Mouse (Mus musculus): ENCODE measurements around the gene Aph1a.
"Not testable (repeated sequence)": the region's sequence is repeated elsewhere in the genome, so short reads cannot be mapped to it uniquely, and the experiment has no call there.

Gene Aph1a

DNA sequence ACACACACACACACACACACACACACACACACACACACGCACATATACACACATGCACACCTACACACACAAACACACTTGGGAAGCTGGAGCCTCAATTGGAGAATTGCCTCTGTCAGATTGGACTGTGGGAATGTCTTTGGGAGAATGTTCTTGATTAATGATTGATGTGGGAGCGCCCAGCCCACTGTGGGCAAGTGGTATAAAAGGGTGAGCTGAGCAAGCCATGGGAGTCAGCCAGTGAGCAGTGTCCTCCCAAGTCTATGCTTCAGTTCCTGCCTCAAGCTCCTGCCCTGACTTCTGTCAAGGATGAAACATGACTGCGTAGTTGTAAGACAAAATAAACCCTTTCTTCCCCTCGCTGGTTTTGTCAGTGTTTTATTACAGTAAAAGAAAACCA is 6.2 kb upstream of the Aph1a start:
- DNase-seq (ENCODE audit: low spot score in 2 of 2): no peak

GRCm38 (mm10) chr3:95889664-95890063 is 4.1 kb upstream of the Aph1a start:
- no peak for DNase-seq (ENCODE audit: low spot score in 2 of 2)

- DNase-seq (ENCODE audit: low spot score in 2 of 2): no peak
These were observed 2.3 kb upstream of the Aph1a start, which contains the start of gene BC028528 for GRCm38 (mm10) chr3:95891211-95892065. BC028528 (minus strand) TSS chr3:95892005.

DNA sequence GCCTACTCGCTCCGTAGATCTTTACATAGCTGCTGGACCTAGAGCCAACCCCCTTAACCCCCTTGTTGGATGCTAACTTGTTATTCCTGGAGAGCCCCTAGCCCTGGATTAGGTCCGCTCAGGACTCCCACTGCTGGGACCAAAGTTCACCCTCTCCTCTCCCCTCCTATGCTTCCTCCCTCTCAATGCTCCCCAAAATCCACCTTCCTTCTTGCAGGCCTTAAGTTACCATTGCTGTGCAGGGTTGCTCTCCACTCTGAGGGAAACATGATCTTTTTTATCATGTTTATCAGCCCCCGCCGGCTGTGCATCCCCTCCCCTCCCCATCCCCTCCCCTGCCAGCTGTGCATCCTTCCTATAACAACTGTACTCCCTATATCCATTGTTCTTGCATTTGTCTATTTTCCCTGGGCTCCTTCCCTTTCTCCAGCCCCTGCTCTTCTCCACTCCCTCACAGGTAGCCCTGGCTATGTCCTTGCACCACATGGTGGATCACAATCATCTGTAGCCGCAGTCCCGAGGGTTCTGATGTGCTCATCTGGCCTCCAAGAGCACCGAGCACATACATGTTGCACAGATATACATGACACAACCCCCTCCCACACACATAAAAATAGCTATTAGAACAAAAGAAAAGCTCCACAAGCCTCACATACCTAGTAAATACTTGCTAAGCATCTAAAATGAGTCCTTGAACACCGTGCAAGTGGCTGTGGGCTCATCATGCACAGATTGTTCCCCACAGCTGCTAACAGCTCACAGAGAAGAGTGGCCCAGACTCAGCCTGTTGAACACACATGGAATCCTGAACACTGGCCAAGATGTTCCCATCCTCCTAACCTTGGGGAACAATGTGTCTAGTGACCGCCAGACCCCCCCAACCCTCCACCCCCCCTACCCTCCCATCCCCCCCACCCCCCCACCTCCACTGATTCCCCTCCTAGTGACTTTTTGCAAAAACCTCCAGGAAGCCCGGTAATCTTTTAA is 1.4 kb upstream of the Aph1a start:
- DNase-seq (ENCODE audit: low spot score in 2 of 2): no peak

DNA sequence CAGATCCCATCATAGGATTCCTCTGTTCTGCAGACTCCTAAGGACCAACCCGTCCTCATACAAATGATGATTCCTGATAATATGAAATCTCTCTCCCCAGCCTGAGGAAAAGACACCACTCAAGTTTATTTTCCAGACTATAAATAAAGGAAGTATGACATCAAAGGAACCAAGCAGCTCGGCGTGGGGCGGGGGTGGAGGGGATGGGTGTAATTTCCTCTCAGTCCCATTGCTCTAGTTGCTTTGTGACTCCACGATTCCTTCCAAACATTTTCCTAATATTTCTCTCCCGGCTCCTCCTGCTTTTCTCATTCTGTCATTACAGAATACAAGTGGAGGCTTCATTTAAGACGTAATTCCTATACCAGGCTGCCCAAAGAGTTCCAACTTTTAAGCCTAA is 643 bp upstream of the Aph1a start:
- no peak for DNase-seq (ENCODE audit: low spot score in 2 of 2)

- no peak for DNase-seq (ENCODE audit: low spot score in 2 of 2)
These were observed 770 bp downstream of the Aph1a start for GRCm38 (mm10) chr3:95894317-95895160.

DNA sequence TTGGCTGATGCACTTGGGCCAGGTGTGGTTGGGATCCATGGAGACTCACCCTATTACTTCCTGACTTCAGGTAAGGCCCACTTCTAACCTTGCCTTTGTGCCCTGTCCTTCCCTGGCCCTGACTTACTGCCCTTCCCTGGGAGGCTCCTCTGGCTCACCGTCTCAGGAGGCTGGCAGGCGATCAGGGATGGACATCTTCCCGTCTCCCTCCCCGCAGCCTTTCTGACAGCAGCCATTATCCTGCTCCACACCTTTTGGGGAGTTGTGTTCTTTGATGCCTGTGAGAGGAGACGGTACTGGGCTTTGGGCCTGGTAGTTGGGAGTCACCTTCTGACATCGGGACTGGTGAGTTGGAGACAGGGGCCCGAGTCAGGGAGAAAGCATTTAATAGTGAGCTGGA is 1.7 kb downstream of the Aph1a start:
- not testable (repeated sequence) for DNase-seq (ENCODE audit: low spot score in 2 of 2)

DNA sequence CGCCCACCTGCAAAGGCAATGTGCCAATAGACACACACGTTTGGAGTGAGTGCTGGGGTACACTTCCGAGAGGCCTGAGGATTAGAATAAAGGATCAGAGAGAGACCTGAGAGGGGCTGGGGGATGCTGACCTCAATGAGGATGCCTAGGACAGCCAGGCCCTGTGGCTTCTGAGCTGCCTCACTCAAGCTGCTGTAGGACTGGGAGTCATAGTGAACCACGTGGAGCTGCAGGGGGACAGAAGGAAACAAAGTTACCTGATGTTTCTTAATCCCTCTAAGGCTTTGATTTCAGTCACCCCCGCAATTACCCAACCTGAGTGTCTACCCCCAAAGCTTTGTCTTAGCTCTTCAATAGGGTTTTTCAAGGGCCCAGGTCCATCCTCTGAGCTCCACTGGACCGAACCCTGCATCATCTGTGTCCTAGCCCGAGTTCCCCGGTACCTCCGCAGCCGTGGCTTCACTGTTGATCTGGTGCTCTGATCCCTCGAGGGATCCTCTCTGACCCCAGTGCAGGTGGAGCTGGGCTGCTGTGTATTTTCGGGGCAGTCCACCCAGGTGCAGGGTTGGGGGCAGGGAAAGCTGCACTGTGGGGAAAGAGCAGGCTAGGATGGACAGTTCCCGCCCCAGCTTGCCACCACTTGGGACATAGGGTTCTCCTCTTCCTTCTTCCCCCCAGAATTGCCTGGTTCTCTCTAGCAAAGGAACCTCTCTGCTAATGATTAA is 6.2 kb downstream of the Aph1a start:
- DNase-seq (ENCODE audit: low spot score in 2 of 2): no peak

GRCm38 (mm10) chr3:95901616-95902372 is 8.0 kb downstream of the Aph1a start:
- no peak for DNase-seq (ENCODE audit: low spot score in 2 of 2)

DNA sequence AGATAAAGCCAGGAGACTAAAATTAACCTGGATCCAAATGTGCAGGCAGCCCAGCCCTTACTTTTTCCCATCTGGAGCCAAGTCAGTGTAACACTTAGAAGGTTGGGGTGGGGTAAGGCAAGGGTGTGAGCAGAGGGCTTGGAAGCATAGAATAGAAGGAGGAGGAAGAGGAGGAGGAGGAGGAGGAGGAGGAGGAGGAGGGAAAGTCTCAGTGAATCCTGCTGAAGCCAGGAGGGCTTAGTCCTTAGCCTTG is 8.5 kb downstream of the Aph1a start:
- DNase-seq (ENCODE audit: low spot score in 2 of 2): no peak

DNA sequence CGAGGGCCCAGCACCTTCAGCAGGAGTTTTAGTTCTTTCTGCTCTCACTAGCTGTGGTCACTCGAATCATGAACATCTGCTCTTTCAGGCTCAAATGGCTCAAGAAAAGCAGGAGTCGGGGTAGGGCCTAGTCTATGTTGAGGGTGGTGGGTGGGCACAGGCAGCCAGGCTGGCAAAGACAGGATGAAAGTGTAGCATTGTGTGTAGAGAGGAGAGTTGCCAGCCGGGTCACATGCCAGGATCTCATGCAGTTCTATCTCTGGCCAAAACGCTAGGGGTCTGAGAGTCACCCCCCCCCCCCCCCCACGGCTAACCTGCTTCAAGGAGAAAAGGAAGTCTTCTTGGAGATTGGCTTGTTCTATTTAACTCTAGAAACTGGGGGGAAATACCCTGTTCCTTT is 8.9 kb downstream of the Aph1a start:
- DNase-seq (ENCODE audit: low spot score in 2 of 2): no peak

GRCm38 (mm10) chr3:95903753-95904502 is 10.2 kb downstream of the Aph1a start:
- DNase-seq (ENCODE audit: low spot score in 2 of 2): no peak

DNA sequence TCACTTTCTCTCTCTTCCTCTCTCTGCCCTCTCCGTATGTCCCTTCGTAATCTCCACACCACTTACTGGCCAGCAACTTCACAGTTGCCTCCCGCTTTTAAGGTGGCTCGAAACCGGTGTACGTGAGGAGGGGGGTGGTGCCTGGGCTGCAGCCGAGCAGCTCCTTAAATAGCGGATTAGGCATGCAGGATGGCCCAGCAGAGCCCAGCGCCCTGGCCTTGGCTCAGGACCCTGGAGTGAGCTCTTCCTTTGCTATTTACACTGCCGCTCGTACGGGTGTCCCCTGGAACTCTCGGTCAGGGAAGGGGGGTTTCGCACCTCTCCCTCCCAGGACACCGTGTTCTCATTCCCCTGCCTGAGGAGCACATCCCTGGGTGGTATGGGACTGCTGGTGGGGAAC is 10.8 kb downstream of the Aph1a start, which contains the start of gene Car14:
Gene Car14, minus strand, starts transcription at position 124 of the 400 bp plus-strand sequence.
- no peak for DNase-seq (ENCODE audit: low spot score in 2 of 2)

- DNase-seq (ENCODE audit: low spot score in 2 of 2): no peak
These were observed 11.6 kb downstream of the Aph1a start for GRCm38 (mm10) chr3:95905146-95905939.

GRCm38 (mm10) chr3:95905940-95906492 is 12.2 kb downstream of the Aph1a start:
- DNase-seq (ENCODE audit: low spot score in 2 of 2): no peak

DNA sequence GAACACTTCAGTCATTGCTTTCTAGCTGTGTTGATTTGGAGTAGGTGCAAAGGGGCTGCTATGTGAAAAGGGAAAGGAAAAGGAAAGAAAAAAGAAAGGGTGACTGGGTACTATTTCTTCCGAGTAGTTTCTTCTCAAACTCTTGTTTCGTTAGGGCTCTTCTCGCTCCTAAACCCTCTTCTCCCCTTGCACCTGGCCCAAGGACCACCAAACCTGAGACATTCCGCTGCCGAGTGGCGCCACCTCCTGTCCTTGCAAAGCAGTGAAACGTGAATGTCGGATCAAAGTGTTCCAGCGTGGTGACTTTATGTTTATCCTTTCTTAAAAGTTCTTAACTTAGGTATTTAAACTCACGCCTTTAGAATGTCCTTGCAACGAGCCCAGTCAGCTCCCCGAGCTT is 13.1 kb downstream of the Aph1a start:
- no peak for DNase-seq (ENCODE audit: low spot score in 2 of 2)

GRCm38 (mm10) chr3:95907613-95908012 is 13.8 kb downstream of the Aph1a start:
- DNase-seq (ENCODE audit: low spot score in 2 of 2): no peak

- DNase-seq (ENCODE audit: low spot score in 2 of 2): no peak
These were observed 20.9 kb downstream of the Aph1a start for GRCm38 (mm10) chr3:95914706-95915105.
